Mouse (Mus musculus): ENCODE measurements around the gene Rab11fip3. TPM values are rescaled to one million over a fixed set of nuclear protein-coding genes. Genes with fewer than 3 reads are reported as not detected.
"Not testable (repeated sequence)": the region's sequence is repeated elsewhere in the genome, so short reads cannot be mapped to it uniquely, and the experiment has no call there.

The Rab11fip3 gene
- total RNA-seq, 2 experiments from 2014 or later: 99.5 to 112 TPM

DNA sequence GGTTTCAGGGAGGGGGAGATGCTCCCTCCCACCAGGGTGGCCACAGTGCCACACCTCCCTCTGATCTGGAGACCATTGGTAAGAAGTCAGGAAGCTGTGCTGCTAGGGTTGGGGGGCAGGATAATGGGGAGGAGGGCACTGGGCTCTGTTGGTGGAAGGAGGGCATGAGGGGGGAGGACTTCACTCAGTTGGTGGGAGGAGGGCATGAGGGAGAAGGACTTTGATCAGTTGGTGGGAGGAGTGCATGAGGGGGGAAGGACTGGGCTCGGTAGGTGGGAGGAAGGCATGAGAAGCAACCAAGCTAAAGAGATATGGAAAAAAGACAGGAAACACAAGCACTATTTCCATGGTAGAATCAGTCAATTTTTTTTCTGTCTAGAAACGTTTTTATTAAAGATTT lies 11.5 kb upstream of the Rab11fip3 start:
- no peak for DNase-seq

DNA sequence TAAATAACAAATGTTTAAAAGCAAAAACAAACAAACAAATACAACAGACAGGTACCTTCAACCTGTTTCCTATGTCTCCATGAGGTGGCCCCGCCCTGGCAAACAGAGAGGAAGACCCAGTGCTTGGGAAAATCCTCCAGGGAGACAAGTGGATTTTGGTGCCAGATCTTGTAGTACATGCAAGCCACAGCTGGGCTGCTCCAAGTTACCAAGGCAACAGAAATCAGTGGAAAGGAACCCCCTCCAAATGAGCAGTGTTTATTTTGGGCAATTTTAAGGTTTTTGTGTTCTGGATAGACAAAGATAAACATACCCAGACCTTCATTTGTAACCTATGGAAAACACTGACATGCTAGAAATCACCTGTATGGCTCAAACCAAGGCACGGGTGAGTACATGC lies 9.5 kb upstream of the Rab11fip3 start:
- no peak for DNase-seq

DNA sequence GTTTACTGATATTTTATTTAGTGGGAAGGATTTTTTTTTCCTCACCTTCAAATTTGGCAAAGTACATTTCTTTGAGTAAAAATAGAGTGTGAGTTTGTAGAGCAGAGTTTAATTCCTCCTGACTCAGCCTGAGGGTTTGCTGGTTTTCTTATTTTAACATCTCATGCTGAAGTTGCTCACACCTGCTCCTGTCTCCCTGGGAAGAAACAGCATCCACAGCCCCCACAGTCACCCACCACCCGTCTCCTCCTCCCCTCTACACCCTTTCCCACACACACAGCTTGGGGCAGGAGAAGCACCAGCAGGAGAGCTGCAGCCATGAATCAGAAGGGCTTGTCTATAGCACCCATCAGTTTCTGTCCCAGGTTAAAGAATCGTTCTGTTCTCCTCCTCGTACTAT lies 5.9 kb upstream of the Rab11fip3 start:
- DNase-seq: no peak

DNA sequence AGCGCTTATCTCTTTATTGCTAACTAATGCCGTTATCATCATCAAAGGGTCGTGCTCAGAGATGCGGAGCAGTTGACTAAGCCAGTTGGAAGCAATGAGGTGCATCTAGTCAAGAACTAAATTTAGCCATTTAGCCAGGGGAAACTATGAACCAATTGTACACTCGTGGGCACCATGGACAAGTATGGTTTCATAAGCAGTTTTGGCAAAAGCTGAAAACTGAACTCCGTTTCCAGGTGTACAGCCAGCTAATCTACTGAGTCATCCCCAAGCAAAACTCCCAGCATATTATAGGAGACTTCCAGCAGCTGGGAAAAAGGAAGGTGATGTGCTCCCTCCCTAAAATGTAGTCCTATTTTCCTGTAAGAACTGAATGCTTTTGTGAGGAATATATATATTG lies 781 bp upstream of the Rab11fip3 start:
- DNase-seq: no peak

DNA sequence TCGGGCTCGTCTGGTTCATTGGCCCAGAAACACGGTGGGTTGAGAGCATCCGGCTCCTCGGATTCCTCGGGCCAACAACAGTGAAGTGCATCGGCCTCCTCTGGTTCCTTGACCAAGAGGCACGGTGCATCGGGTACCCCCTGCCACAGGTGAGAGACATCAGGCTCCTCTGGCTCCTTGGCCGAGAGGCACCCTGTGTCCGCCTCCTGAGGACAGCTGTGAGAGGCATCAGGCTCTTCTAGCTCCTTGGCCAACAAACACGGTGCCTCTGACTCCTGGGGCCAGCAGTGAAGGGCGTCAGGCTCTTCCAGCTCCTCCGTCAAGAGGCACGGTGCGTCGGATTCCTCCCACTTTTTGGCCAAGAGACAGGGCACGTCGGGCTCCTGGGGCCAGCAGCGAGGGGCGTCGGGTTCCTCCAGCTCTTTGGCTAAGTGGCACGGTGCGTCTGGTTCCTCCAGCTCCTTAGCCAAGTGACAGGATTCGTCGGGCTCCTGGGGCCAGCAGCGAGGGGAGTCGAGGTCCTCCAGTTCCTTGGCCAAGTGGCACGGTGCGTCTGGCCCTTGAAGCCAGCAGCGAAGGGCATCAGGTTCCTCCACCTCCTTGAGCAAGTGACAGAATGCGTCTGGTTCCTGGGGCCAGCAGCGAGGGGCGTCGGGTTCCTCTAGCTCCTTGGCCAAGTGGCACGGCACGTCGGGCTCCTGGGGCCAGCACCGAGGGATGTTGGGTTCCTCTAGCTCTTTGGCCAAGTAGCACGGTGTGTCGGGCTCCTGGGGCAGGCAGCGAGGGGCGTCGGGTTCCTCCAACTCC lies 1.1 kb downstream of the Rab11fip3 start:
- DNase-seq: no peak

DNA sequence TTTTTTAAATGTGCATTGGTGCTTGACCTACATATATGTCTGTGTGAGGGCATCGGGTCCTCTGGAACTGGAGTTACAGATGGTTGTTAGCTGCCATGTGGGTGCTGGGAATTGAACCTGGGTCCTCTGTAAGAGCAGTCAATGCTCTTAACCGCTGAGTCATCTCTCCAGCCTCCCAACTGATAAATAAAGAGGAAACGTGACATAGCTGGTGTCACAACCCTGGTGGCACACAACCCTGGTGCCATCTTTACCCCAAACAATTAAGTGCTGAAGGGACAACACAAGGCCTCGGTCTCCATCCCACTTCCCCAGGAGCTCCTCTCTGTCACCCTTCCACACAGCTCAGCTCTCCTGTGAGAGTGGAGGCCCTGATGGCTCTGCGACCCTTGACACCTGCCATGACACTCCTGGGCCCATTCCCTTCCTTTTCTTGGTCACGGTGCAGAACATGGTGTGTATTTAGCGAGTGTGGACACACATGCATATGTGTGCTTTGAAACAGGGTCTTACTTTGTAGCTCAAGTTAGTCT lies 2.8 kb downstream of the Rab11fip3 start:
- no peak for DNase-seq

DNA sequence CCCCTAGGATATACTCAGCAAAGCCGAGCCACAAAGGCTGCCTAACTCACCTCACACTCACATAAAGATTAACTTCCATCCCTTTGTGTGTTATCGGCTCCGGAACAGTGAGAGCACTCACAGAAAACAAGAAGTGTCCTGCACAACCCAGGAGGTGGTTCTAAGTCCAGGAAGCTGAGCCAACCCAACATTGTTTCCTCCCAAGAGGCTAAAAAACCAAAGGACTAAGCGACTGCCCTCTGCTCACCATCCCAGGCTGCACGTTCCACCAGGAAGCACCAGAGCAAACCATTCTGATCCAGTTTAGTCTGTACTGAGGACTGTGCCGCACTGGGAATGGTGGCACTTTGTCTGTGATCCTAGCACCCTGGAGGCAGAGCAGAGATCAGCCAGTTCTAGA lies 4.4 kb downstream of the Rab11fip3 start:
- no peak for DNase-seq

DNA sequence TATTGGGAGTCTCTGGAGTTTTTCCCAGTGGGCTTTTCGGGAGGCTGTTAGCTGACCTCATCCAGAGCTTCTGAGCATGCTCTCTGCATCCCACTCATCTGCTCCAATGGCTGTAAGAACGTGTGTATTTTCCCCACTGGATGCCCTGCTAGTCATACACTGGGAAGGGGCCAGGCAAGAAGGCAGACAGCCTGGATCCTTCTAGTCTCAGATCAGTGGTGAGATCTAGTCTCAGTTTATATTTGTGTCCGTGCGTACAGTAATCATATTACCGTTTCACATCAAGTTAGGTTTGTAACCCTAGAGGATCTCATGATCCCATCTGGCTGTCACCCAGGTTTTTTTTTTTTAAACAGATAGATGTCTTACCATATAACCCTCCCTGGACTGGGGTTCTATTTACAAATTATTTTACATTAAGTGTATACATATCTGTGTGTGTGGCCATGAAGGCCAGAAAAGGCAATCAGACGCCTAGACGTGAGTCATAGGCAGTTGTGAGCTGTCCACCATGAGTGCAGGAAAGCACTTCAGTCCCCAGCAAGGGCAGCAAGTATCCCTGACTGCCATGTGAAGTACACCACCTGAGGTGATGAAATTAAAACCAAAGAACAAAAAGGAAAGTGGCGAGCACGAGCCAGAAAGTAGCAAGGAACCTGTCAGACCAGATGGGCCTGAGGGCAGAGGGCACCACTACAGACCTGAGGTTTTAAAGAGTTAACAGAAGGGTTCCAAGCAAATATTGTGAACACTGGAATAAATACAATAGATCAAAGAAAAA lies 11.4 kb downstream of the Rab11fip3 start:
- no peak for DNase-seq

DNA sequence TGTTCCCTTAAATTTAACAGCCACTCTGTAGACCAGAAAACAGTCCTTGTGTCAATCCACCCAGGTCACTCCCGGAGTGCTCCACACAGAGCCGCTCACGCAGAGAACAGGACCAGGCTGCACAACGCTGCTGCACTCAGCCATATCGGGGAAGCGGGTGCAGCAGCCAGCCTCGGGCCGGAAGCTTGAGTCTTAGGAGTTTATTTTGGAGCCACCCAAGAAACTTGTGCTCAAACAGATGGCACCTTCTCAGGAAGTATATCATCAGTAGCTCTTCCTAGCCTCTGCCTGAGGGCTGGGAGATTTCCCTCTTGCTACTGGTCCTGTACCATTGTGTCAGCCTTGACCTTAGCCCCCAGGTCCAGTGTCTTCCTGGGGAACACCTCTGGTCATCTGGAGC lies 12.1 kb downstream of the Rab11fip3 start:
- no peak for DNase-seq

DNA sequence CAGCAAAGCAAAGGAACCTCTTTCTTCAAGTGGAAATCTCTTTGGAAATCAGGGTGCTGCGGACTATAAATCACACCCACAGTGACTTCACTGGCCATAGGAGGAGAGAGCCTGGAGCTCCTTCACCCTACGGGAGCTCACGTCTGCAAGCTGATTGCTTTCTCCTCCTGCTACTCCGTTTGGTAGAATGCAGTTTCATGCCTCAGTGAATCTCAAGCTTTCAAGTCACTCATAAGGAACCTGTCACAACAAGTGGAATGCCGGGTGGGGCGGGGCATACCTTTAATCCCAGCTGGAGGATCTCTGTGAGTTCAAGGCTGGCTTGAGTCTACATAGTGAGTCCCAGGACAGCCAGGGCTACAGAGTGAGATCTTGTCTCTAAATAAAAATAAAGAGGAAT lies 14.2 kb downstream of the Rab11fip3 start:
- no peak for DNase-seq

DNA sequence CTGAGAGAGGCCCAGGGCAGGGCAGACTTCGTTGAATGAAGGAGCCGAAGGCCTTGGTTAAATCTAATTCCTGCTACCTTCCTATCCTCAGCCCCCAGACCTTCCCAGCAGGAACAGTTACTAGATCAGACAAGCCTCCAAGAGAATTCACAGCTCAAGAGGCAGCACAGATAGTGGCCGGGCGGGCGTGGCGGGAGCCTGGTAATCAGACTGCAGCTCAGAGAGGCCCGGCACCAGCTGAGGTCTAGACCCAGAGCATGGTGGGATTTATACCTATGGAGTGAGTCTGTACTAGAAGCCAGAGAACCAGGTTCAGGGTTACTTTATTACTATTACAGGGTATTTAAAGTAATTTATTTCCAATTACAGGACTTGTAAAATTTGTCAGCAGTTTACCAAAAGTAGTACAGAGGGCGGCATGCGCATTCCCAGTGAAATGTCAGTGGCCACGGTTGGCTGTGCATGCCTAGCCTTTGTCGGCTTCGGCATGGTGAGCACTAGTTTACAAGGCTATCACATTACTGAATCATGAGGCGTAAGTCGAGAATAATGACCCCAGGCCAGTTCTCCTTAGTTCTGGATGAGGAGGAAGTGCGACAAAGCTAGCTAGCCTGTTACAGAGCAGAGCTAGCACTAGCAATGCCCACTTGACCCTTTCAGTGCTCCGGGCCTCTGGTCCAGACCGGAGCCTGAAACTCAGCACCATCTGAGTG lies 15.1 kb downstream of the Rab11fip3 start:
- no peak for DNase-seq

DNA sequence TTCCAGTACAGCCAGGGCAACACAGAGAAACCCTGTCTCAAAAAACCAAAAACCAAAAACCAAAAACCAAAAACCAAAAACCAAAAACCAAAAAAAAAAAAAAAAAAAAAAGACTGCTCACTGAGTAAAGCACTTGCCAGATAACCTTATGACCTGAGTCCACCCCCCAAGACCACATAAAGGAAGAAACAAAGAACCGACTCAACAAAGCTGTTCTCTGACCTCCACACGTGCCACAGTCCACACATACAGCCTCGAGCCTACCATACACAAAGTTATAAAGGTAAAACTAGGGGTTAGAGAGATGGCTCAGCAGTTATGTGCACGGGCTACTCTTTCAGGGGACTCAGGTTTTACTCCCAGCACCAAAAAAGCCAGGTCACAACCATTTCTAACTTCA lies 16.6 kb downstream of the Rab11fip3 start:
- DNase-seq: no peak

DNA sequence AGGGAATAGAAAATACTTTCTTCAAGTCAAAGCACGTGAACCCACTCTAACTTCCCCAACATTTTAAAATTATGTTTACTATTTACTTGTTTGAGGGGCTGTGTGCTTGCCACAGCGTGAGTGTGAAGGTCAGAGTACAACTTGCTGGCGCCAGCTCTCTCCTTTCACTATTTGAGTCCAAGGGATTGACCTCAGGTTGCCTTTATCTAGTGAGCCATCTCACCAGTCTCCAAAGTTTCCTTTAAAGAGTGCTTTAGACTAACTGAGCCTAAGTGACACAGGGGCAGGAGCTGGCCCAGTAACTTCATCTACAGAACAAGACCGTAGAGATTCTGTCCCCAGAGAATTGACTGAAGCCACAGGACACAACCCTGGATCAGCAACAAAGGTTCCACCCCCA lies 17.3 kb downstream of the Rab11fip3 start:
- DNase-seq: no peak

DNA sequence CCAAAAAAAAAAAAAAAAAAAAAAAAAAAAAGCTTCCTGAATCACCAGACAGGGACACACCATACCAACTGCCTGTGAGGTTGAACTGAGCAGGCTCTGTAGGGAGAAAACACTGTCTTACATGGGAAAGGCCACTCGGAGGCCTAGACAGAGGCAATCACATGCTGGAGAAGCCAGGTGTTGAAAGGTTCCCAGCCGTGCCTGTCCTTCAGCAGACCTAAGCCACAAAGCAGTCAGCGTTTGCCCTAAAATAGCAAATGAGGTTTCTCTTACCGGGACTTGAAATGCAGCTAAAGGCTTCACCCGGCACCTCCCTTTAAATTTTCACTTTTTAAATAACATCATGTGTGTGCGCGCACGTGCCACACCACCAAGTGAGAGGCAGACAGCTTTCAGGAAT lies 21.2 kb downstream of the Rab11fip3 start:
- DNase-seq: no peak

DNA sequence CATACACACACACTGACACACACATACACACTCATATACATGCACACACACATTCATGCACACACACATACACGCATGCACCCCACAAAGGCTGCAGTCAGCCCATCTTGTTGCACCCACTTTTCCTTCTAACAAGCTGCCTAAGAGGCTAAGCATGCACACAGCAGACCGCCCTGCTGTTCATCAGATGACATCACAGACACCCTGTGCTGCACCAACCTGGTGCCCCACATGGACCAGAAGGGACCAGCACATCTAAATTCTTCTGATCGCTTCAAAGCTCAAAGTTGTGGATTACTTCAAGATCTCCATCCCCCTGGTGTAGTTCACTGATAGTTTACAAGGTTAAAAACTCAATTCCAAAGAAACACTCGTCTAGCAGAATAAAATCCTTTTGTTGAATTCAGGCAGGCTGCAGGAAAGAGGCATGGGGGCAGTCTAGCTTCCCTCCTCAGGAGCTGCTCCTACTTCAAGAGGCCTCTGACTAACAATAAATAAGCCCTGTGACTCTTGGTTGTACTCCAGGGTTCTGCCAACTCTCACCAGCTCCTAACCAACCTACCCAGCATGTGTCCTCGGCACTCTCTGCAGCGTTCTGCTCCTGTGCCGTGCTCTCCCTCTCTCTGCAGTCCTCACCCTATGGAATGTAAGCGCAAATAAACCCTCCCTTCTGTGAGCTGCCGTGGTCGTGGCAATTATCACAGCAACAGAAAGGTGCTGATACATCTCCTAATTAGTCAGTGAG lies 22.9 kb downstream of the Rab11fip3 start:
- peak in 1 of 2 experiments; percentile 42 for DNase-seq

DNA sequence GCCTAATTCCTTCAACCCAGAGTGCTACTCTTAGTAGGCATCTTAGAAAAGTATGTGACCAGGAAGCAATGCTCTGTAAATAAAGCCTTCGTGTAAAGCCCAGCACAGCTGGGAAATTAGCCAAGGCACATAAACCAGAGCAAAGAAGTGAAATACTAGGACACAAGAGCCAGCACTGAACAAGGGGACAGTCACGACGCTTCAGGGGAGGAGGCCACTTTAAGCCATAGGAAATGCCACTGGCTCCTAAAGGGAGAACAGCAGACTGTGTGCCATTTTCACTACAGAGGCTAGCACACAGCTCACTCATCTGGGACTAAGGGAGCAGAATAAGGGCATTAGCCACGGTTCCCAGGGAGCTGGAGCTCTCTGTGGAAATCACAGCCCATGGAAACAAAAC lies 24.1 kb downstream of the Rab11fip3 start:
- DNase-seq: no peak

DNA sequence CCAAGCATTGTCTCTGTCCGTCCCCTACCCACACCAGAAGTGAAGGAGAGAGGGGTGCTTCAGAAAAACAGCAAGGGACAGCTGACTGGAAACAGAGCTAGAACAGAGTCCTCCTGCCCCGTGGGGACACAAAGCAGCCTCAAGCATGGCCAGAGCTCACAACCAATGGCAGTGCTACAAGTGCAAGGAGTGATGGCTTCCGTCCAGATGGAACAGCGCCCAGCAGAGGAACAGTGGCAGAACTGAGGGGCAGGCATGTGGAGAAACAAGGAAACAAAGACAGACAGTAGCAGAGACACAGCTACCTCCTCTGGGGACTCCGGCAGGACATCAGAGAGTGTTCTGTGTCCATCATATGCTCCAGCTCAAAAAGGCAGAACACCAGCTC lies 26.1 kb downstream of the Rab11fip3 start:
- peak; percentile 81 to 84 for DNase-seq

DNA sequence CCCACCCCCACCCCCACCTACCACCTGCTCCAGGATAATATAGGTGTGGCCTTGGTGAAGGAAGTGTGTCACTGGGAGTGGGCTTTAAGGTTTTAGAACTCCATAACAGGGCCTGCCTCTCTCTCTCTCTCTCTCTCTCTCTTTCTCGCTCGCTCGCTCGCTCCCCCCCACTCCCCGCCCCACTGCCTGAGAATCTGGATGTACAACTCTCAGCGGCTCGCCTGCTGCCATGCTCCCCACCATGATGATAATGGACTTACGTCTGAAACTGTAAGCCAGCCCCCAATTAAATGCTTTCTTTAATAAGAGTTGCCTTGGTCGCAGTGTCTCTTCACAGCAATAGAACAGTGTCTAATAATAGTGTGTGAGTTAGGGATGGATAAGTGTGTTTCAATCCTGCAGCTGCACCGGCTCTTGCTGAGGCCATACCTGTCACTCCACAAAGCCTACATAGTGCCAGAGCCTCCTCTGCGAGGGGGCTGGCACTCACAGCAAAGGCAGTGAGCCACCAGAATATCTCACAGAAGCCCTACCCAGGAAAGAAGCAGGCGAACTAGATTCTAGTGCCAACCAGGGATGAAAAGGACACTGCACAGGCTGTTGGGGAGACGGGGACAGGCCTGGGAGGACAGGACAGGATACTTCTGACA lies 26.6 kb downstream of the Rab11fip3 start:
- DNase-seq: peak in 1 of 2 experiments; percentile 33

DNA sequence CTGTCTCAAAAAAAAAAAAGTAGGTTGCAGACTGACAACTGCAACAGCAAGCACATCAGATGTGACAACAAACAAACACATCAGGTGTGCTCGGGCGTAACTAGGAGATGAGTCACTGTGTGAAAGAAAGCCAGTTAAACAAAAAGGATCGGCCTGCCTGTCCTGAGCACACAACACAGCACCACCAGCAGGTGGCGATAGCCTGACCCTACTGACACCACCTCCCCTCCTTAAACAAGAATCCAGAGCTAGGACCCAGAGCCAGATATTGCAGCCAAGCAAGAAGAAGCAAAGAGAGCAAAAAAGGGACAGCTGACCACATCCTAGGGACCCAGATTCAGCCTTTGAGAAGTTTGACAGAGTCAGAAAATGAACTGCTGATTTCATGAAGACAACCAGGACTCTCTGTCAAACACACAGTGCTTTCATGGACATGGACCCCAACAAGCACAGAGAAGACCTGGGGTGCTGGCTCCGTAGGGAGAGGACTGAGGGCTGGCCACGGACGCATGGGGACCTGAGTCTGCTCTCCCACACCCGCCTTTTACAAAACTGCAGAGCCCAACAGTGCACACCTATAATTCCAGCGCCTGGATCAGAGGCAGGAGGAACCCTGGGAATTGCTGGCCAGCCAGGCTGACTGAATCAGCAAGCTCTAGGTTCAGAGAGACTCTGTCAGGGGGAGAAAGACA lies 28.1 kb downstream of the Rab11fip3 start:
- no peak for DNase-seq

DNA sequence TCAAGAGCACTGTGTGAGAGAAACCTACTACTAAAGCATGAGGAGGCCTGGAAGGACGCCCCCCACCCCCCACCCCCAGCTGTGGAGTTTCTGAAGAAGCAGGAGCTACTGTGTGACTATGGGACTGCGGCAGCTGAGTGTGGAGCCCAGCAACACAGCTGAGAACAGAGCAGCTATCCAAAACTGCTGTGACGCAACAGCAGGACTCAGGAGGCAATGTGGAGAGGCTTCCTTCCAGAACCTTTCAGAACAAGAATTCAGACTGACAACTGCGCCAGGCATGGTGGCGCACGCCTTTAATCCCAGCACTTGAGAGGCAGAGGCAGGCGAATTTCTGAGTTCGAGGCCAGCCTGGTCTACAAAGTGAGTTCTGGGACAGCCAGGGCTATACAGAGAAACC lies 28.6 kb downstream of the Rab11fip3 start:
- DNase-seq: not testable (repeated sequence)

DNA sequence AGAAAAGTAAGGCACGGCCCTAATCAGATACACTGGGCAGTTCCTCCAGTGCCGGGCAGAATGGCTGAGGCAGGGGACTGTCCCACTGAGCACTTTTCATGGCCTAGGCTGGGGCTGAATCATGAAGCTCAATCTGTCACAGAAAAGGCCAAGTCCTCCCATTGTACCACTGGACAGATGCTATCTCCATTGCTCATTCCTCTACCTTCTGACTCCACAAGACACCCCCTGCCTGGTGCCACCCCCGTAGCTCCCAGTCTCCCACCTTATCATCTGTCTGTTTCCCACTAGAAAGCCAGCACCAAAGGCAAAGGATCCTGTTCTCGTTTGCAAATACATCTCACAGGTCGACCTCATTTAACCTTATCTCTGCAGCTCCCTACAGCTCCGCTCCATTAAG lies 37.3 kb downstream of the Rab11fip3 start:
- DNase-seq: no peak
